Mouse (Mus musculus) cerebral cortex, adult 2 months (tissue): Measurements from ENCODE around the gene Noa1.

Source experiments
- WGBS: fragments of 180-500 bp; shearing (Covaris S2); methylation state at CpG from one replicate; pipeline ENCODE4 v1.1.7; 2018; 5-methylcytosine and 5-hydroxymethylcytosine counted together

Noa1 gene

GRCm38 (mm10) chr5:77253154-77253553, 56.7 kb downstream of the Noa1 start:
- WGBS, result 93% methylated on average over 1 of the region's 1 CpGs

- 69% methylated on average over 8 of the region's 8 CpGs for WGBS
Measured at GRCm38 (mm10) chr5:77252115-77252827, 57.6 kb downstream of the Noa1 start.

GRCm38 (mm10) chr5:77251656-77252055, 58.2 kb downstream of the Noa1 start:
- WGBS, result 48% methylated on average over 5 of the region's 5 CpGs

- 73% methylated on average over 9 of the region's 9 CpGs for WGBS
Measured at GRCm38 (mm10) chr5:77250083-77250482, 59.8 kb downstream of the Noa1 start.

- 28% methylated on average over 26 of the region's 26 CpGs for WGBS
Measured at GRCm38 (mm10) chr5:77245787-77246671, 63.9 kb downstream of the Noa1 start.

GRCm38 (mm10) chr5:77245463-77245786, 64.5 kb downstream of the Noa1 start:
- 28% methylated on average over 7 of the region's 7 CpGs for WGBS

- 36% methylated on average over 8 of the region's 8 CpGs for WGBS
Measured at GRCm38 (mm10) chr5:77244331-77244987, 65.4 kb downstream of the Noa1 start.
